Mouse (Mus musculus) midbrain, embryonic 15.5 days (tissue): Measurements from ENCODE around the gene Cdh13. TPM values are rescaled to one million over a fixed set of nuclear protein-coding genes. Genes with fewer than 3 reads are reported as not detected.

ENCODE experiments used
- ATAC-seq: fragments of 200-750 bp; cut with Nextera tagmentation; replicated peaks from 2 replicates; pipeline ENCODE4 v1.8.0; 2017; ENCODE audit warnings: moderate TSS enrichment
- H3K27ac ChIP-seq: fragments of 300-500 bp; sonication (generic); 2 replicates; pipeline ENCODE4 v1.5.1; 2015; ENCODE audit warnings: mild to moderate bottlenecking, inconsistent platforms
- H3K27me3 ChIP-seq: fragments of 300-500 bp; sonication (generic); replicated peaks from 2 replicates; pipeline ENCODE4 v1.6.1; 2015; ENCODE audit warnings: inconsistent platforms
- H3K36me3 ChIP-seq: fragments of 300-500 bp; sonication (generic); replicated peaks from 2 replicates; pipeline ENCODE4 v1.6.1; 2015; ENCODE audit warnings: inconsistent platforms
- H3K4me1 ChIP-seq: fragments of 300-500 bp; sonication (generic); 2 replicates; pipeline ENCODE4 v1.6.1; 2015; ENCODE audit warnings: inconsistent platforms
- H3K4me2 ChIP-seq: fragments of 300-500 bp; sonication (generic); 2 replicates; pipeline ENCODE4 v1.6.1; 2015; ENCODE audit warnings: inconsistent platforms, mild to moderate bottlenecking, moderate library complexity
- H3K4me3 ChIP-seq: fragments of 300-500 bp; sonication (generic); 2 replicates; pipeline ENCODE4 v1.5.1; 2015; ENCODE audit warnings: mild to moderate bottlenecking, inconsistent platforms
- H3K9ac ChIP-seq: fragments of 300-500 bp; sonication (generic); 2 replicates; pipeline ENCODE4 v1.6.1; 2015; ENCODE audit warnings: mild to moderate bottlenecking, inconsistent platforms
- H3K9me3 ChIP-seq: fragments of 300-500 bp; sonication (generic); 2 replicates; pipeline ENCODE4 v1.6.1; 2016; ENCODE audit warnings: inconsistent platforms
- WGBS: fragments of 180-500 bp; shearing (Covaris S2); methylation state at CpG from one replicate; pipeline ENCODE4 v1.1.7; 2015; ENCODE audit warnings: mixed read lengths; 5-methylcytosine and 5-hydroxymethylcytosine counted together
- polyA plus RNA-seq: library from polyadenylated mRNA; unstranded; fragments of >200 nt; fragmentation: Nextera tagmentation; extraction: Ambion mirVana; gene quantifications from 2 replicates; pipeline ENCODE4 v1.2.1, GENCODE M21; 2015

The Cdh13 gene
- polyA plus RNA-seq, 1 experiment from 2014 or later = 110 TPM

GRCm38 (mm10) chr8:119112861-119113260, 829.3 kb downstream of the Cdh13 start:
- ATAC-seq = no peak
- H3K27me3 ChIP-seq = no peaks in the 10 kb centered on the region
- peaks cover 7% of the 10 kb centered on the region; the same call in 1 of the 2 replicates for H3K4me1 ChIP-seq
- no peak overlapping the region for H3K9ac ChIP-seq
- H3K27ac ChIP-seq = no peak overlapping the region
- H3K4me3 ChIP-seq = no peak overlapping the region
- H3K4me2 ChIP-seq = no peak overlapping the region
- H3K9me3 ChIP-seq = no peaks in the 10 kb centered on the region
- H3K36me3 ChIP-seq = no peaks in the 10 kb centered on the region
- WGBS = 89% methylated on average over 3 of the region's 3 CpGs

DNA sequence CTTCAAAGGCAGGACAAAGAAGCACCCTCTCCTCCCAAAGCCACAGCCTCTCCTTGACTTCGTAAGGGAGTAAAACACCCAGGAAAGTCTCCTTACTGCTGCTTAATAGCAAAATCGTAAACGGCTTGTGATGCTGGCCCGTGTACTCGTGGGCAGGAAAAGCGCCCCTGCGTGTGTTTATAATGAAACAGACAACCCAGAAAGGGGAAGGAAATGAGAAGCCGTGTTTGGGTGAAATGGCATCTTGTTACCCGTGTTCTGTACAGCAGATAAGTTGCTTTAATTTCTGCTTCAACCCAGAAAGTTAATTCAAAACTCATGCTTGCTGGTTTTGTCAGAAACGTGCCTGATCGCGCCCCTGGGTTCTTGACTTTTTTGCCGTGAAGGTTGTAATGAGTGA, 837.7 kb downstream of the Cdh13 start:
- no peaks in the 10 kb centered on the region for H3K4me1 ChIP-seq
- H3K4me3 ChIP-seq = no peak overlapping the region
- no peaks in the 10 kb centered on the region for H3K36me3 ChIP-seq
- no peak for ATAC-seq
- no peaks in the 10 kb centered on the region for H3K27me3 ChIP-seq
- H3K27ac ChIP-seq = no peak overlapping the region
- H3K4me2 ChIP-seq = no peak overlapping the region
- H3K9me3 ChIP-seq = no peaks in the 10 kb centered on the region
- H3K9ac ChIP-seq = no peak overlapping the region
- WGBS = 88% methylated on average over 13 of the region's 13 CpGs

- Histone ChIP-seq H3K36me3 (no peaks in the 10 kb centered on the region), H3K4me3 (no peak overlapping the region), H3K27me3 (no peaks in the 10 kb centered on the region), H3K9me3 (no peaks in the 10 kb centered on the region), H3K4me2 (no peak overlapping the region), H3K9ac (no peak overlapping the region), H3K4me1 (peaks cover 10% of the 10 kb centered on the region), H3K27ac (peak overlapping the region; percentile 9; the same call in 1 of the 2 replicates)
- ATAC-seq = 0 out of 2 replicates have a peak, but pooled peaks have one; percentile 39
- WGBS = 29% methylated on average over 8 of the region's 8 CpGs
Observed at GRCm38 (mm10) chr8:119127841-119128240, 844.3 kb downstream of the Cdh13 start.

- no peaks in the 10 kb centered on the region for H3K36me3 ChIP-seq
- H3K9ac ChIP-seq = no peak overlapping the region
- no peak overlapping the region for H3K4me3 ChIP-seq
- H3K27me3 ChIP-seq = no peaks in the 10 kb centered on the region
- H3K4me2 ChIP-seq = no peak overlapping the region
- H3K4me1 ChIP-seq = peaks cover 10% of the 10 kb centered on the region
- H3K9me3 ChIP-seq = no peaks in the 10 kb centered on the region
- peak overlapping the region; percentile 9; the same call in 1 of the 2 replicates for H3K27ac ChIP-seq
- WGBS = 60% methylated on average over 3 of the region's 3 CpGs
- 0 out of 2 replicates have a peak, but pooled peaks have one; percentile 11 for ATAC-seq
Observed at GRCm38 (mm10) chr8:119128266-119128665, 844.7 kb downstream of the Cdh13 start.

- Histone ChIP-seq H3K4me3 (no peak overlapping the region), H3K27me3 (no peaks in the 10 kb centered on the region), H3K4me2 (no peak overlapping the region), H3K9me3 (no peaks in the 10 kb centered on the region), H3K4me1 (peaks cover 13% of the 10 kb centered on the region), H3K36me3 (no peaks in the 10 kb centered on the region), H3K9ac (no peak overlapping the region), H3K27ac (no peak overlapping the region)
- WGBS = 42% methylated on average over 6 of the region's 6 CpGs
- ATAC-seq = no peak
Observed at GRCm38 (mm10) chr8:119156454-119156921, 873.0 kb downstream of the Cdh13 start.

- Histone ChIP-seq H3K27ac (no peak overlapping the region), H3K27me3 (no peaks in the 10 kb centered on the region), H3K4me1 (peaks cover 13% of the 10 kb centered on the region), H3K4me3 (no peak overlapping the region), H3K36me3 (no peaks in the 10 kb centered on the region), H3K4me2 (no peak overlapping the region), H3K9me3 (no peaks in the 10 kb centered on the region), H3K9ac (no peak overlapping the region)
- ATAC-seq = no peak
- WGBS = 60% methylated on average over 5 of the region's 5 CpGs
Observed at GRCm38 (mm10) chr8:119158628-119159027, 875.1 kb downstream of the Cdh13 start.

DNA sequence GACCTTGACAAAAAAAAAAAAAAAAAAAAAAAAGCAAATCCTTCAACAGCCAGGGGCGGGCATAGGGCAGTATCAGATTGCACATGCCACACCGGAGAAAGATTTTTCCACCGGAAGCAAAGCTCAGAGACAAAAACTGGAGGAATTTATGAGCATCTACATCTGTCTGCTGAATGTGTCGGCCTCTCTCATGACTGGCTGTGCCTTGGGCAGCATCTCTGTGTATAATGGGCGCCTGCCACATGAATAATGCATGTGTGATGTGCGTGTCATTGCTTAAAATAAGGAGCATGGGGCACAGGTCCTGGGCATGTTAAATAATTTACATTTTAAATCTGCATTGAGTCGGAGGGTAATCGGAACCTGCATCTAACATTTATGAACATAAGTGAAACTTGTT, 876.3 kb downstream of the Cdh13 start:
- H3K27me3 ChIP-seq = no peaks in the 10 kb centered on the region
- no peak overlapping the region for H3K4me3 ChIP-seq
- no peaks in the 10 kb centered on the region for H3K36me3 ChIP-seq
- no peak overlapping the region for H3K9ac ChIP-seq
- peaks cover 13% of the 10 kb centered on the region for H3K4me1 ChIP-seq
- H3K4me2 ChIP-seq = no peak overlapping the region
- peak; percentile 82 for ATAC-seq
- 17% methylated on average over 8 of the region's 8 CpGs for whole genome bisulfite sequencing
- no peaks in the 10 kb centered on the region for H3K9me3 ChIP-seq
- no peak overlapping the region for H3K27ac ChIP-seq

GRCm38 (mm10) chr8:119164076-119164475, 880.5 kb downstream of the Cdh13 start:
- no peak for ATAC-seq
- no peak overlapping the region for H3K27ac ChIP-seq

DNA sequence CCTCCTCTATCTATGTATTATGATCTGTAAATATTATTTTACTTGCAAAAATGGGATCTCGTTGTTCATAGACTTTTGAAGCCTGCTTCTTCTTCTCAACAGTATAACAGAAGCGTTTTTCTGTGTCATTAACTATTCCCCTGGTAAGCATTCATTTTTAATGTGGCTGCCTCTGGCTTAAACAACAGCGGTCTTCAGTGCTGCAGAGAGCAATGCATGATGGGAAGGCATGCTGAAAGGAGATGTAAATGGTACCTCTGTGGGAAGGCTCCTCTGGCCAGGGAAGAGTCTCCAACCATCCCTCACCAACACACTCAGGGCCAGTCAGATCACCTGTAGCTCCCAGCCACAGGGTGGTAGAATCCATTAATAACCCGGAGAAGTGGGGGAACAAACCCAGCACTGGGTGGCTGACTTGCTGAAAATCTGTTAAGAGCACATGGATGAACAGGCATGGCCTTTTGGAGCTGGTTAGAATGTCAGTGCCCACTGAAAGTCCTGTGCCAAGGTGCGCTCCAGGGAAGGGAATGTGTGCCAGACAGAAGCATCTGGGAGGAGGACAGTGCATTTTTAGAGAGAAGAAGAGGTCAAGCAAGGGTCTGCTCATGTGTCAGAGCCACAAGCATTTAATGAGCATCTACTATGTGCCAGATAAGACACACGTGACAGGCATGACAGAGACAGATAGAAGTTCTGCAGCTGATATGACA, 893.8 kb downstream of the Cdh13 start:
- WGBS = 61% methylated on average over 6 of the region's 6 CpGs
- ATAC-seq = no peak
- Histone ChIP-seq H3K36me3 (no peaks in the 10 kb centered on the region), H3K4me1 (peaks cover 10% of the 10 kb centered on the region; the same call in 1 of the 2 replicates), H3K27ac (no peak overlapping the region), H3K4me2 (no peak overlapping the region), H3K9me3 (no peaks in the 10 kb centered on the region), H3K27me3 (0 out of 2 replicates have a peak, but pooled peaks cover 7% of the 10 kb centered on the region), H3K4me3 (no peak overlapping the region), H3K9ac (no peak overlapping the region)

More at GRCm38 (mm10) chr8:119164076-119164475, 880.5 kb downstream of the Cdh13 start:
- WGBS = 62% methylated on average over 5 of the region's 5 CpGs
- Histone ChIP-seq H3K36me3 (no peaks in the 10 kb centered on the region), H3K27me3 (no peaks in the 10 kb centered on the region), H3K4me1 (peaks cover 7% of the 10 kb centered on the region; the same call in 1 of the 2 replicates), H3K9me3 (no peaks in the 10 kb centered on the region), H3K9ac (no peak overlapping the region), H3K4me3 (no peak overlapping the region), H3K4me2 (no peak overlapping the region)

- Histone ChIP-seq H3K4me3 (no peak overlapping the region), H3K27me3 (0 out of 2 replicates have a peak, but pooled peaks cover 7% of the 10 kb centered on the region), H3K9ac (no peak overlapping the region), H3K36me3 (no peaks in the 10 kb centered on the region), H3K9me3 (no peaks in the 10 kb centered on the region), H3K4me1 (peaks cover 10% of the 10 kb centered on the region; the same call in 1 of the 2 replicates), H3K4me2 (no peak overlapping the region), H3K27ac (peak overlapping the region; percentile 18; the same call in 1 of the 2 replicates)
- peak; percentile 50; the same call in 1 of the 2 replicates for ATAC-seq
- 14% methylated on average over 13 of the region's 13 CpGs for WGBS
Observed at GRCm38 (mm10) chr8:119180626-119181025, 897.1 kb downstream of the Cdh13 start.

DNA sequence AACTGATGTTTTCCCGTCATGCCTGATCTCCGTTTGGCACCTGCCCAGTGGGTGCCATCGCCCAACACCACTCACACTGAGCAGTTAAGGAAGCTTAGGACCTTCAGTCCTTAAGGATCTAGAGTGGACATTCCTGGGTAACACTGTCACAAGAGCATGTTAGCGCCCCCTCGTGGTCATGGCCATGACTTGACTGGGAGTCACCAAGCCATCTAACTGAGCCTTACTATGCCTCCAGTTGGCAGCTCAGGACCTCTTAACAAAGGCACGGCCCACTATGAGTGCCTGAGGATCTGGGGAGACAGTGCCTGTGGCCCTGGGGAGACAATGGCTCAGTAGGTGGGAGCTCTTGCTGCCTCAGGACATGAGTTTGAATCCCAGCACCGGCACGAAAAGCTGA, 912.2 kb downstream of the Cdh13 start:
- no peaks in the 10 kb centered on the region for H3K36me3 ChIP-seq
- H3K9me3 ChIP-seq = no peaks in the 10 kb centered on the region
- no peak overlapping the region for H3K4me3 ChIP-seq
- H3K9ac ChIP-seq = no peak overlapping the region
- ATAC-seq = no peak
- H3K27me3 ChIP-seq = no peaks in the 10 kb centered on the region
- 62% methylated on average over 8 of the region's 8 CpGs for WGBS
- no peak overlapping the region for H3K4me2 ChIP-seq
- no peak overlapping the region for H3K27ac ChIP-seq
- H3K4me1 ChIP-seq = peaks cover 3% of the 10 kb centered on the region; the same call in 1 of the 2 replicates

DNA sequence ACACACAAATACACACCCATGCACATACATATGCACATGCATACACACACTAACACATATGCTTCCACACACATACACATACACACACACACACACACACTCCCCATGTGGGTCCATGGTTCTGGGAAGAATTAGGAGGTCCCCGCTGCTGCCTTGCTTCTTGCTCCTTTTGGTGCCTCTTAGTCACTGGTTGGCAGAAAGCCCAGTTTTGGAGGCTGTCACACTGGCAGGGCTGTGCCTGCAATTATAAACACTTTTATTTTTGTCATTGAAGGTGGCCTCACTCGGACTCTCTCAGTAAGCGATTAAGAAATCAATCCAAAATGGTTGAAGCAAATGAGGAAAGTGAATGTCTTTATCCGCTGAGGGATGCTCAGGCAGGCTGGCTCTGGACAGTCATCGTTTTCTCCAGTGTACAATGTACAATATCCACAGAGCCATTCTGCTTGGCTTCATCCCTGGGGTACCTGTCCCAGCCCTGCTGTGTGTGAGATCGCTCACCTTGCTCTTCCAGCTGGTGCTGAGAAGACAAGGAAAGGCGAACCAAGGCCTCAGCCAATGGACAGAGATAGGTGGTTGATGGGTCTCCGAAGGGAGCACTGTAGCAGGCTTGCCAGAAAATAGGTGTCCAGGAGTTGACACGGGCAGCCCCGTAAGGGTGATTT, 913.1 kb downstream of the Cdh13 start:
- no peak for ATAC-seq
- WGBS = 78% methylated on average over 10 of the region's 10 CpGs
- H3K4me2 ChIP-seq = no peak overlapping the region
- no peak overlapping the region for H3K9ac ChIP-seq
- no peaks in the 10 kb centered on the region for H3K36me3 ChIP-seq
- H3K27me3 ChIP-seq = no peaks in the 10 kb centered on the region
- H3K9me3 ChIP-seq = no peaks in the 10 kb centered on the region
- peaks cover 3% of the 10 kb centered on the region; the same call in 1 of the 2 replicates for H3K4me1 ChIP-seq
- H3K4me3 ChIP-seq = no peak overlapping the region
- H3K27ac ChIP-seq = no peak overlapping the region
